Mouse (Mus musculus): ENCODE measurements around the gene Large1. TPM values are rescaled to one million over a fixed set of nuclear protein-coding genes. Genes with fewer than 3 reads are reported as not detected.

Gene Large1
- total RNA-seq, 2 experiments from 2014 or later = 148 to 155 TPM

DNA sequence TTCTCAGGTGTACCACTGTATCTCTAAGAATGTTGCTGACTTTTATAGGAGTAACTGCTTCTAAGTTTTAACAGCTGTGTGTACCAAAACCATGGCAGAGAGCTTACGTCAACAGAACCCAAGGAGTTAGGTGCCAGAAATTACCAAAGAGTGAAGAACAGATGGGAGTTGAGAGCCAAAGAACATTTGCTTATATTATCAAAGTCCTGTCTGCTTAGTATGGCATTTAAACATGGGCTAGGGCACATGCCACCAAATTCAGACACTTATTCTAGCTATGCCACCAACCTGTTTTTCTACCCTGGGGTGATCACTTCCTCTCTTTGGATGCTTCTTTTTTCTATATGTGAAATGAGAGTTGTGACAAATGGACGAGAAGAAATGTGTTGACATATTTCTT is 479.9 kb downstream of the Large1 start:
- Histone ChIP-seq H3K4me3 (no peak overlapping the region), H3K27ac (no peak overlapping the region)
- no peak for TF ChIP-seq CTCF (conservative IDR thresholded peaks at IDR 0.05)
- peak in 1 of 2 experiments; percentile 22 for DNase-seq (ENCODE audit: low spot score in 2 of 2)

DNA sequence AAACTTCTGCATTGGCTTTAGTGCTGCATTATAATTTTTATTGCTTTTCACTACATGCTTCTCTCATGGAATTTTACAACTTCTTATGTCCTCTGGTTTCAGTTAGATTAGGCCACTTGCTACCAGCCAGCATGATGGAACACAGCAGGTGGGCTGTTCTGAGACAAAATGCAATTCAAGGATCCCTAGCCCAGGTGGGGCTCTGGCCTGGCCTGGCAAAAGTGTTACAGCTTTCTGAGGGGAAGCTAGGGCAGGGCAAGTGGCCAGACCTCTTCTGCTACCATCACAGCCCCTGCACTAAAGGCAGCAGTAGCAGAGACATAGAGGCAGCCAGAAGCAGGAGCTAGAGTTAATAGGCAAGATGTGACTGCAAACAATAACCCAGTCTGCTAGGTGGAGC is 506.5 kb downstream of the Large1 start:
- no peak overlapping the region for H3K4me3 ChIP-seq
- DNase-seq (ENCODE audit: low spot score in 2 of 2) = no peak
- H3K27ac ChIP-seq = no peak overlapping the region
- no peak for TF ChIP-seq CTCF (conservative IDR thresholded peaks at IDR 0.05)

DNA sequence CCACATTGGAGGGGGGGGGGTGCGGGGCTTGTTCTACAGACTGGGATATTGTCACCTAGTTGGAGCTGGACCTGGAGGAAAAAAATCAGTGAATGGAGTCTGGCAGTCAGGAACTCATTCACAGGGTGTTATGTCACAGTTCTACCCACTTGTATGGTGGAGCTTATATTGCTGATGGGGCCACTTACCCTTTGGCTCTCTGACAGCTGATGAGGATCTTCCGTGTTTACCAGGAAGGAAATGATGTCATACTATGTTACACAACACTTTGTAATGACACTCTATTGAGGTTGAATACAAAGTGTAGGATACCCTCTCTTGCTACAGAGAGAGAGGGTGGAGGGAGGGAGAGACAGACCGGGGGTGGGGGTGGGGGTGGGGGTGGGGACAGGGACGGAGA is 517.5 kb downstream of the Large1 start:
- no peak for TF ChIP-seq CTCF (conservative IDR thresholded peaks at IDR 0.05)
- DNase-seq (ENCODE audit: low spot score in 2 of 2) = no peak

DNA sequence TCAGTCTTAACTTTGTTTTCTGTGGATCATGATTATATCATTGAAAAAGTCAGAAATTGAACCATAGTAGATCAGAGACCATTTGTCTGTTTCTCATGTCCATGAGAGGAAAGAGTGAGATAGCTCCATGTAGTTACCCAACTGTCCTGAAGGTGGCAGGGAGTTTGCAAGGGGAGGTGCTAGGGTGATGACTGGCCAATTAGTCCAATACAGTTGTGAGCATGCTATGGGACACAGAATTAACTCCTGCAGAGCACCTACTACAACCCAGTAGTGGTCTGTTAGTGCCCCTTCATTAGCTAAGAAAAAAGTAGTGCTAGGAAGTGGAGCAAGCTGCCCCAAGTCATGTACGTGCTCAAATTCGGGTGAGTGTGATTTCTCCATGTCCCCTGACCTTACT is 520.2 kb downstream of the Large1 start:
- H3K4me3 ChIP-seq = no peak overlapping the region
- TF ChIP-seq CTCF (conservative IDR thresholded peaks at IDR 0.05) = peak; percentile 61
- DNase-seq (ENCODE audit: low spot score in 2 of 2) = no peak
- H3K27ac ChIP-seq = no peak overlapping the region

More for the DNA sequence above, 517.5 kb downstream of the Large1 start:
- Histone ChIP-seq H3K27ac (no peak overlapping the region), H3K4me3 (no peak overlapping the region)

DNA sequence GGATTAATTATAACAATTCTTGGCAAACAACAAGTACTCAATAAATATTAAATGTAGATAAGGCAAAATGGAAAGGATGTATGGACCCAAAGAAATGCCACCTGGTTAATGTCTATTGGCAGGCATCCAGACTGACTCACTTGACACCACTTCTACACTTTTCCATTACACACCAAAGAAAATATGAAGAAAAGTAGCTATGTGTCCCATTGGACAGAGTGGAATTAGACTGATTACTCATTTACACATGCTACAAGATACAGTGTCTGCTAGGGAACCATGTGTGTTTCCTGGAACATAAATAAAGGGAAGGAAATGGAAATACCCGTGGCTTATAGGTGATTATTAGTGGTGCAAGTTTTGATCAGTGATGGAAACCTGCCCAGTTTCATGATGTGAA is 521.0 kb downstream of the Large1 start:
- no peak for TF ChIP-seq CTCF (conservative IDR thresholded peaks at IDR 0.05)
- no peak overlapping the region for H3K4me3 ChIP-seq
- H3K27ac ChIP-seq = no peak overlapping the region

DNA sequence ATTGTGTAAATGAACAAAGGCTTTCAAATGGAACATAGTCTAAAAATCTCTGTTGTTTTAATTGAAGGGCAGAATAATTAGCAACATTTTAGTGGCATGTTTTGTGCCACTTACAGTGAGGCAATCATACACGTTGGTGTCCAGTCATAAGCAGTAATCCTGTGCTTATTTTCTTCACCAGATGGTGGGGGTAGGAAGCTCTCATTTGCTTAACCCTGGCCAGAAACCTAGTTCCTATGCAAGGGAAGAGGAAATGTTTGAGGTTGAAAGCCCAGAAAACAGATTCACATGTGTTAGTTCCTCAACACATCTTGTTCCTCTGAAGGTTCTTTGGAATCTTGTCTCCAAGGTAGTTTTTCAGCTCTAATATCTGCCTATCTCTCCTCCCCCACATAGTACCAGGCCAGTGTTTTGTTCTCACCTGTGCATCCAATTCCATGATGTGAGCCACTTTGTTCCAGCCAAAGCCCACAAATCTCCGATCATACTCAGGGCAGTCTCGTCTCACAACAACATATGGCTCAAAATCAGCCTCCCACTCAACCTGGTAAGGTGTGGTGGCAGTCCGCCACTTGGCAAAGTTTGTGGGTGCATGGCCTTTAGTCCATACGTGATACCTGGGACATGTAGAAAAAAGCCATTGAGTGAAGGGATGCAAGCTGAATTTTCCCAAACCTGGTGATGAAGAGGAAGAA is 535.5 kb downstream of the Large1 start:
- no peak for TF ChIP-seq CTCF (conservative IDR thresholded peaks at IDR 0.05)
- DNase-seq (ENCODE audit: low spot score in 2 of 2) = no peak
- Histone ChIP-seq H3K27ac (no peak overlapping the region), H3K4me3 (no peak overlapping the region)

More for the DNA sequence above, 521.0 kb downstream of the Large1 start:
- DNase-seq (ENCODE audit: low spot score in 2 of 2) = no peak

DNA sequence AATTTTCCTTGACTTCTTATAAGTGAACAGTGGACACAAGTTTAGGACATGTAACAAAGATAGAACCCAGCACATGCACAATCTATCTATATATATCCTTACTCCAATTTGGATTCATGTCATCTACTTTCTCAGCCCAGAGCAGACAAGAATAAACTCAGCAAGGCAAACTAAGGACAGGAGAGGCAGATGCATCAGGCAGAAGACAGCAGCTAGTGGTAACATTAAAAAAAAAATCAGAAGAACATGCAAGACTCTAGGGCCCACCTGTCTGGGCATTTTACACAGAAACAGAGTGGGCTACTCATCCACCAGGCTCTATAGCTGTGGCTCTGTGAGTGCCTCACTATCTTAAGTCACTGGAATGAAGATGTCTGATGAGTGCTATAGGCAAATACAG is 536.7 kb downstream of the Large1 start:
- no peak overlapping the region for H3K4me3 ChIP-seq
- H3K27ac ChIP-seq = no peak overlapping the region
- no peak for TF ChIP-seq CTCF (conservative IDR thresholded peaks at IDR 0.05)
- DNase-seq (ENCODE audit: low spot score in 2 of 2) = no peak

DNA sequence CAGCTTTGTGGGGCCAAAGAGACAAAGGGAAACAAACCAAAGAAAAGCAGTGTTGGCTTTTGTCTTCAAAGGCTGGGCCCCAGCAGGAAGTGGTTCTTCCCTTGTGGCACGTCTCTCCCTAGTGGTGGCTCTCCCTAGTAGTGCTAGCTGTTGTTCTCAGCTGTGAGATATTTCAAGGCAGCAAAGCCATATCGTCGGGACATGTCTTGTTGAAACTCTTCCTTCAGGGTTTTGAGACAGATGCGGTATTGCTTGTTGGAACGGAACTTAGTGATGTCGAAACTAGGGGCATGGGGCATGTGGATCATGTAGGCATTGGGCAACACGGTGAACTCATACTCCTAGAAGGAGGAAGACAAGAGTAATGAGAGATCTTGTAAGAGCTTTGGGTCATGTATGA is 537.7 kb downstream of the Large1 start:
- H3K4me3 ChIP-seq = no peak overlapping the region
- no peak for TF ChIP-seq CTCF (conservative IDR thresholded peaks at IDR 0.05)

DNA sequence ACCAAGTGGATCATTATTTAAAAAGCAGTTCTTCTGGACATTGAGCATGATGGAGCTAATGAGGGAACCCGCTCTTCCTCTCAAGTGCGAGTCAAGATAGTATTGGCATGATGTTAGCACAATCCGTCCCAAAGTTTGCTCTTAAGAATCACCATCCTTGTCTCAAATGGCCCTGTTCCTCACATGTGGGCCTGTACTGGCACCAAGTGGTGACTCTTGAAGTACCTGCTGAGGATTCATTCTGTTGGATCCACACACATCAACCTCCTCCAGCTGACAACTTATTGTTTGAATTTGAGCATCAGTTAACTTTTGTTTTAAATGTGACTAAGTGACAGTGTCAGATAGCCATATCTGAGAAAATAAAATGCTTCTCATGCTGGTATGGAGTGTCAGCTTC is 540.6 kb downstream of the Large1 start:
- H3K4me3 ChIP-seq = no peak overlapping the region
- no peak for TF ChIP-seq CTCF (conservative IDR thresholded peaks at IDR 0.05)
- no peak for DNase-seq (ENCODE audit: low spot score in 2 of 2)

More for the DNA sequence above, 537.7 kb downstream of the Large1 start:
- DNase-seq (ENCODE audit: low spot score in 2 of 2) = no peak
- H3K27ac ChIP-seq = no peak overlapping the region

DNA sequence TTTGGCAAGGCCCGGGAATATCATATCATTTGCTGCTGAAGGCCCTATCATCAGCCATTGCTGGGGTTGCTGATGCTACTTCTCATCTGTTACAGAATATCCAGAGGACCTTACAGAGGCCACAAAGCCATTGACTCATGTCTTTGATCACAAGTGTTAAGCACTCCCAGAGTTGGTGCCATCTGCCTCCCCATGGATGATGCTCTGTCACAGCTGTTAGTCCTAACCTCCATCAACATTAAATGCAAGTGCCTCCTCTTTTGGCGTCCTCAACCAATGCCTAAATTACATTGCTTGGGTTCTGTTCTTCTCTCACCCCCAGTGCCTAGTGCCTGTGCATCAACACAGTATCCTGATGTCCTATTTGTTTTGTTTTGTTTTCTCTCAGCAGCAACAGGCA is 551.8 kb downstream of the Large1 start:
- Histone ChIP-seq H3K27ac (no peak overlapping the region), H3K4me3 (no peak overlapping the region)
- TF ChIP-seq CTCF (conservative IDR thresholded peaks at IDR 0.05) = no peak
- no peak for DNase-seq (ENCODE audit: low spot score in 2 of 2)

More for the DNA sequence above, 540.6 kb downstream of the Large1 start:
- no peak overlapping the region for H3K27ac ChIP-seq

DNA sequence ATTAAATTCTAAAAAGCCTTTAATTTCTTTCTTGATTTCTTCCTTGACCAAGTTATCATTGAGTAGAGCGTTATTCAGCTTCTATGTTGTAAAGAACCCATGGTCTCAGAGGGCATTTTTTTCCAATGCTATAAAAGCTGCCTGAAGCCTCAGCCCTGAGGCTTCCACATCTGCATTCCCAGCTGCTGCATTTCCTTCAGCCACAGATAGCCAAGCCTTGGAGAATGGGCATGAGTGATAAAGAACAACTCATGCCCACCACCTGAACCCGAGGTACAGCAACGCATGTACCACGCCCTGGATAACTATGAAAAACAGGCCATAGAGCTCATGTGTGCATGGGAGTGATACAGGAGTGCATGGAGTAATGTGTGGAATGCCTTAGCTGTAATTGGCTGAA is 572.7 kb downstream of the Large1 start:
- no peak overlapping the region for H3K27ac ChIP-seq
- H3K4me3 ChIP-seq = no peak overlapping the region
- no peak for DNase-seq (ENCODE audit: low spot score in 2 of 2)
- TF ChIP-seq CTCF (conservative IDR thresholded peaks at IDR 0.05) = no peak

DNA sequence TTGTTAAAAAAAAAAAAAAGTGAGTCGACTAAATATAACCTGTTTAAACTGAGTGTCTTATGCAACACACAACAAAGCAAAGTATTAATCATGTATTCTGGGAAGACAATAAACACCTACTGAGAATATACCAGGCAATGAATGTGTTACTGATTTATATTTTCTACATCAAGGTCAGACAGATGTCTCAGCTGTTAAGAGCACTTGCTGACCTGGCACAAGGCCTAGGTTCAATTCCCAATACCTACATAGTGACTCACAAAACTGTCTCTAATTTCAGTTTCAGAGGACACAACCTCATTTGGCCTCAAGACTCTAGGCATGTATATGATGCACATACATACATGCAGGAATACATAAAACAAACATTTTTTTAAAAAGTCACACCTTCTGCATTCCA is 575.5 kb downstream of the Large1 start:
- no peak for DNase-seq (ENCODE audit: low spot score in 2 of 2)
- H3K27ac ChIP-seq = no peak overlapping the region
- no peak overlapping the region for H3K4me3 ChIP-seq
- TF ChIP-seq CTCF (conservative IDR thresholded peaks at IDR 0.05) = no peak

DNA sequence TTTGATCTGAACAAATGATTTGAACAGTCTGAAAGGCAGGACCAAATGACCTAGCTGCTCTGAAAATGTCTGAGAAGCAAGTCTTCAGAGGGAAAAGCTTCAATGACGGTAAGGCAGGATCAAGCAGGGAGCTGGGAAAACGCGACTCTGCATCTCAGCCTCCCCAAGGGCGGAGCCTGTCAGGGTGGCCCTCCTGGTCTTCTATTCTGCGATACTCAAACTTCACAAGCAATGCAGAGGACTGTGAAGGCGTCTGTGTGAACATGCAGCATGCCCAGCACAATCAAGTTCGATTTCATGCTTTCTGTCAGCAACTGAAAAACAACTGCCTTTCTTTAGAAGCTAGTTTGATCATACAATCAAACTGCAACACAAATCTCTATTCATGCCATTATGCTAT is 586.6 kb downstream of the Large1 start:
- DNase-seq (ENCODE audit: low spot score in 2 of 2) = no peak
- Histone ChIP-seq H3K27ac (no peak overlapping the region), H3K4me3 (no peak overlapping the region)
- TF ChIP-seq CTCF (conservative IDR thresholded peaks at IDR 0.05) = no peak

DNA sequence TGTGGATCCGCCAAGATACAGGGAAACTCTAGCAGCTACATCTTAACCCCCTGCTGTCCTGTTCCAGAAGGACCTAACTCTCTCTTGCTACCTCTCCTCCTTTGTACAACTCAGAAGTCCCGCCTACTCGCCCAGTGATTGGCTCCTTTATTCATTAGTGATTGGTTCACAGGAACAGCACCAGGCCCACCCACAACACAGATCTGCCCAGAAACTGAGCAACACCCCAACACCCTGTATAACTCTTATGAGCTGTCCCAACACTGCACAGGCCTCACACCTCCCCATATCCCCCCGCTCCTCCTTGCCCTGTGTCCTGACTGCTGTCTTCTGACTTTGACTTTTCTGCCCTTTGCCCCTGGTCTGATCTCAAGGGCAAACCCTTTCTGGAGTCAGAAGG is 587.6 kb downstream of the Large1 start:
- Histone ChIP-seq H3K4me3 (no peak overlapping the region), H3K27ac (no peak overlapping the region)
- no peak for DNase-seq (ENCODE audit: low spot score in 2 of 2)
- TF ChIP-seq CTCF (conservative IDR thresholded peaks at IDR 0.05) = no peak

Small RNAs within 50 kb of the gene (microRNA-seq; reads per million reads assigned to microRNA genes)
- 0 to 0.18 reads per million in 2 experiments for gene Mir28b
